Comparison of ENCODE assay signal across 7 mouse cellular contexts in the genomic region with DNA sequence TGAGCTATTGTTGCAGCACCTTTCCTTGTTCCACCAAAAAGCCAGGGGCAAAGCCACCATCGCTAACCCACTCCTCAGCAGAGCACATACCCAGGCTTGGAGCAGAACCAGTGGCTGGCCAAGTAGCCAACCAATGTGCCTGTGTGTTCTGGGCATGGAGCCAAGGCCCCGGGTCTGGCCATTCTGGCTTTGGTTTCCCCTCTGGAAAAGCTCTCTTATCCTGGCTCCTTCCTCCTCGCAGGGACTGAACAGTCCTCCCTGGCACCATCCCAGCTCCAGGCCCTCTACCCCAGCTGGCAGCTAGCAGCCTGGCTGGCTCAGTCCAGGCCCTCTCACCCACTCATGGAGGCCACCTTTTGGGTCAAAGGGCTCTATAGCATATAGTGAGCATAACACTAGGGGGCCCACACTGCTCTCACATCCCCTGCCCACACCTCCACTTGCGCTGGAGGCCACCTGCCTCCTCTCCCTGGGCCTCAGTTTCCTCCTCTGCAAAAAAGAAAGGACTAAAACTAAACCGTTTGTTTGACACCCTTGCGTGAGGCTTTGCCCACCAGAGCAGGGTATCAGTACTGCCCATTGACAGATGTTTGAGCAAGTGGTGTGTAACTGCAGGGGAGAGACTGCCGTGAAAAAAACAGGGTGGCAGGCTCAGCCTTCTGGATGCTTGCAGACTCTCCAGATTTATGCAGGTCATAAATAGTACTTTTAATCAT. TPM values are rescaled to one million over a fixed set of nuclear protein-coding genes. Genes with fewer than 3 reads are reported as not detected.
DNase-seq lines count a peak whose midpoint lies in the region; ATAC-seq lines count a peak whose summit lies in the region.

No protein-coding gene starts in this region.

- H3K4me1 ChIP-seq in embryonic facial prominence, embryonic 11.5 days (ENCODE audit: control insufficient read depth, insufficient read depth, low read length), result peaks cover 13% of the 10 kb centered on the region
- peaks cover 54% of the 10 kb centered on the region for H3K4me1 ChIP-seq in limb, embryonic 11.5 days (ENCODE audit: control insufficient read depth, insufficient read depth, low read length)
- H3K4me1 ChIP-seq in midbrain, embryonic 15.5 days, result peaks cover 65% of the 10 kb centered on the region

- peaks cover 4% of the 10 kb centered on the region; the same call in 1 of the 2 replicates for H3K36me3 ChIP-seq in embryonic facial prominence, embryonic 11.5 days (replicated peaks; ENCODE audit: control insufficient read depth, insufficient read depth, low read depth, low read length)
- peaks cover 15% of the 10 kb centered on the region for H3K36me3 ChIP-seq in limb, embryonic 11.5 days (ENCODE audit: control insufficient read depth, insufficient read depth, low read length)
- no peaks in the 10 kb centered on the region; the same call in 1 of the 2 replicates for H3K36me3 ChIP-seq in midbrain, embryonic 15.5 days (replicated peaks)

- DNase-seq in adrenal gland, postnatal 25 days, result peak; percentile 85
- DNase-seq in embryonic facial prominence, embryonic 11.5 days (ENCODE audit: low spot score), result no peak
- DNase-seq in heart, adult 18-20 months, result peak; percentile 84 to 89
- DNase-seq in kidney, adult 18-20 months, result peak; percentile 82
- DNase-seq in limb, embryonic 11.5 days (ENCODE audit: low spot score), result no peak
- DNase-seq in urinary bladder, postnatal 14 days (ENCODE audit: low spot score), result peak; percentile 79

- no peaks in the 10 kb centered on the region for H3K9me3 ChIP-seq in embryonic facial prominence, embryonic 11.5 days (replicated peaks; ENCODE audit: control insufficient read depth, low read length)
- H3K9me3 ChIP-seq in limb, embryonic 11.5 days (ENCODE audit: control insufficient read depth, low read length), result no peaks in the 10 kb centered on the region
- H3K9me3 ChIP-seq in midbrain, embryonic 15.5 days, result no peaks in the 10 kb centered on the region

- peak overlapping the region; percentile 56 for H3K9ac ChIP-seq in embryonic facial prominence, embryonic 11.5 days (replicated peaks; ENCODE audit: low read length)
- H3K9ac ChIP-seq in limb, embryonic 11.5 days (ENCODE audit: low read length), result peak overlapping the region; percentile 23
- H3K9ac ChIP-seq in midbrain, embryonic 15.5 days, result peak overlapping the region; percentile 2; the same call in 1 of the 2 replicates

- 72% methylated on average over 7 of the region's 7 CpGs for WGBS in embryonic facial prominence, embryonic 11.5 days
- 58% methylated on average over 7 of the region's 7 CpGs for WGBS in limb, embryonic 11.5 days
- WGBS in midbrain, embryonic 15.5 days, result 23% methylated on average over 7 of the region's 7 CpGs

- peak overlapping the region; percentile 81 for H3K4me2 ChIP-seq in embryonic facial prominence, embryonic 11.5 days (ENCODE audit: low read depth, low read length)
- H3K4me2 ChIP-seq in limb, embryonic 11.5 days (ENCODE audit: low read depth, severe bottlenecking), result peak overlapping the region; percentile 44
- peak overlapping the region; percentile 61 for H3K4me2 ChIP-seq in midbrain, embryonic 15.5 days

- ATAC-seq in embryonic facial prominence, embryonic 11.5 days (replicated peaks; ENCODE audit: insufficient number of reproducible peaks, low FRiP score, low TSS enrichment, low read depth), result no peak; the same call in 1 of the 2 replicates
- no peak for ATAC-seq in limb, embryonic 11.5 days (ENCODE audit: insufficient number of reproducible peaks, low FRiP score, low TSS enrichment, low read depth)
- peak; percentile 55 for ATAC-seq in midbrain, embryonic 15.5 days (replicated peaks)

- 0 out of 2 replicates have a peak overlapping the region, but pooled peaks have one; percentile 70 for H3K27ac ChIP-seq in embryonic facial prominence, embryonic 11.5 days (replicated peaks; ENCODE audit: low read depth, low read length)
- peak overlapping the region; percentile 15; the same call in 1 of the 2 replicates for H3K27ac ChIP-seq in limb, embryonic 11.5 days (replicated peaks; ENCODE audit: low read depth, low read length)
- peak overlapping the region; percentile 77 for H3K27ac ChIP-seq in midbrain, embryonic 15.5 days

- no peaks in the 10 kb centered on the region for H3K27me3 ChIP-seq in embryonic facial prominence, embryonic 11.5 days (ENCODE audit: control insufficient read depth, insufficient read depth, low read length)
- no peaks in the 10 kb centered on the region for H3K27me3 ChIP-seq in limb, embryonic 11.5 days (ENCODE audit: control insufficient read depth, insufficient read depth, low read length)
- no peaks in the 10 kb centered on the region for H3K27me3 ChIP-seq in midbrain, embryonic 15.5 days (replicated peaks)

- peak overlapping the region; percentile 38 for H3K4me3 ChIP-seq in embryonic facial prominence, embryonic 11.5 days (ENCODE audit: low read depth, low read length)
- peak overlapping the region; percentile 31 for H3K4me3 ChIP-seq in limb, embryonic 11.5 days (ENCODE audit: low read depth, low read length)
- peak overlapping the region; percentile 45 for H3K4me3 ChIP-seq in midbrain, embryonic 15.5 days

RNA-seq across cellular contexts. Expression of a gene that starts 13.0 kb away (rescaled TPM):
- total RNA-seq in adrenal gland, postnatal 25 days (2021), result 125 and 160 TPM in 2 replicates
- polyA plus RNA-seq in embryonic facial prominence, embryonic 11.5 days (2014; fragmentation: Nextera tagmentation; extraction: Ambion mirVana), result 45.1 and 46.7 TPM in 2 replicates
- 10 to 100 TPM; 25.7 to 36.6 TPM for total RNA-seq in heart, adult 18-20 months (2021)
- polyA plus RNA-seq in limb, embryonic 11.5 days (2014; fragmentation: Nextera tagmentation; extraction: Ambion mirVana), result 53.2 and 55.3 TPM in 2 replicates
- polyA plus RNA-seq in midbrain, embryonic 15.5 days (2015; fragmentation: Nextera tagmentation; extraction: Ambion mirVana), result 37.0 and 38.3 TPM in 2 replicates

Comparison
In these comparisons a context has a peak if more than half of its experiments do, and no peak if none do; other contexts are left out.
1. DNase-seq: peak in adrenal gland, postnatal 25 days (single experiment), heart, adult 18-20 months (2 of 2), kidney, adult 18-20 months (single experiment) and urinary bladder, postnatal 14 days (single experiment); none in embryonic facial prominence, embryonic 11.5 days (single experiment) and limb, embryonic 11.5 days (single experiment).
2. H3K27ac ChIP-seq: peak in every context shown above with its lines; median percentile 77 in midbrain, embryonic 15.5 days; 70 in embryonic facial prominence, embryonic 11.5 days; 15 in limb, embryonic 11.5 days.
3. H3K9ac ChIP-seq: peak in every context shown above with its lines; median percentile 56 in embryonic facial prominence, embryonic 11.5 days; 23 in limb, embryonic 11.5 days; 2 in midbrain, embryonic 15.5 days.
4. Peak in every context shown above with its lines, with median percentiles within 50 percentile points of each other: H3K4me2 ChIP-seq and H3K4me3 ChIP-seq.